Mouse (Mus musculus): ENCODE data around the gene Anxa9. TPM values are rescaled to one million over a fixed set of nuclear protein-coding genes. Genes with fewer than 3 reads are reported as not detected.

Gene Anxa9
- polyA plus RNA-seq, 1 experiment, result 1.5 TPM

GRCm38 (mm10) chr3:95263089-95263739 lies 43.8 kb downstream of the Anxa9 start:
- Histone ChIP-seq H3K4me1 (replicated peaks; ENCODE audit: control insufficient read depth, insufficient read depth, low read length) (no peaks in the 10 kb centered on the region), H3K27ac (ENCODE audit: control insufficient read depth, insufficient read depth, low read length) (no peak overlapping the region), H3K36me3 (ENCODE audit: control insufficient read depth, insufficient read depth, low read length) (peaks cover under 1% of the 10 kb centered on the region), H3K4me3 (ENCODE audit: control insufficient read depth, insufficient read depth, low read length) (no peak overlapping the region), H3K27me3 (ENCODE audit: control insufficient read depth, insufficient read depth, low read length) (no peaks in the 10 kb centered on the region)
- 61% methylated on average over 11 of the region's 11 CpGs for WGBS
- TF ChIP-seq POLR2A (IDR thresholded peaks at IDR 0.05; ENCODE audit: control insufficient read depth, extremely low read depth, insufficient read depth, low read length, poor library complexity), result no peak
- TF ChIP-seq CTCF (IDR thresholded peaks at IDR 0.05; ENCODE audit: borderline replicate concordance, control insufficient read depth, extremely low read depth, insufficient read depth, low read length, poor library complexity), result peak; percentile 80; the same call in 1 of the 2 replicates
- peak; percentile 84 for DNase-seq

- Histone ChIP-seq H3K27me3 (ENCODE audit: control insufficient read depth, insufficient read depth, low read length) (no peaks in the 10 kb centered on the region), H3K36me3 (ENCODE audit: control insufficient read depth, insufficient read depth, low read length) (peaks cover 11% of the 10 kb centered on the region), H3K27ac (ENCODE audit: control insufficient read depth, insufficient read depth, low read length) (no peak overlapping the region), H3K4me3 (ENCODE audit: control insufficient read depth, insufficient read depth, low read length) (no peak overlapping the region), H3K4me1 (replicated peaks; ENCODE audit: control insufficient read depth, insufficient read depth, low read length) (no peaks in the 10 kb centered on the region)
- no peak for DNase-seq
- 93% methylated on average over 4 of the region's 4 CpGs for WGBS
- TF ChIP-seq CTCF (IDR thresholded peaks at IDR 0.05; ENCODE audit: borderline replicate concordance, control insufficient read depth, extremely low read depth, insufficient read depth, low read length, poor library complexity), result no peak
- no peak for TF ChIP-seq POLR2A (IDR thresholded peaks at IDR 0.05; ENCODE audit: control insufficient read depth, extremely low read depth, insufficient read depth, low read length, poor library complexity)
Observed at GRCm38 (mm10) chr3:95261975-95262374, 45.0 kb downstream of the Anxa9 start.

GRCm38 (mm10) chr3:95256931-95257330 lies 50.0 kb downstream of the Anxa9 start:
- no peak for DNase-seq
- Histone ChIP-seq H3K4me3 (ENCODE audit: control insufficient read depth, insufficient read depth, low read length) (no peak overlapping the region), H3K36me3 (ENCODE audit: control insufficient read depth, insufficient read depth, low read length) (peaks cover 23% of the 10 kb centered on the region), H3K27ac (ENCODE audit: control insufficient read depth, insufficient read depth, low read length) (no peak overlapping the region), H3K27me3 (ENCODE audit: control insufficient read depth, insufficient read depth, low read length) (no peaks in the 10 kb centered on the region), H3K4me1 (replicated peaks; ENCODE audit: control insufficient read depth, insufficient read depth, low read length) (no peaks in the 10 kb centered on the region)
- TF ChIP-seq CTCF (IDR thresholded peaks at IDR 0.05; ENCODE audit: borderline replicate concordance, control insufficient read depth, extremely low read depth, insufficient read depth, low read length, poor library complexity) (no peak), POLR2A (IDR thresholded peaks at IDR 0.05; ENCODE audit: control insufficient read depth, extremely low read depth, insufficient read depth, low read length, poor library complexity) (no peak)
- 92% methylated on average over 5 of the region's 5 CpGs for WGBS

GRCm38 (mm10) chr3:95250783-95251424 lies 56.1 kb downstream of the Anxa9 start, which contains the start of gene Bnipl:
Gene Bnipl (minus strand): TSS chr3:95251193.
- TF ChIP-seq CTCF (IDR thresholded peaks at IDR 0.05; ENCODE audit: borderline replicate concordance, control insufficient read depth, extremely low read depth, insufficient read depth, low read length, poor library complexity) (no peak), POLR2A (IDR thresholded peaks at IDR 0.05; ENCODE audit: control insufficient read depth, extremely low read depth, insufficient read depth, low read length, poor library complexity) (no peak)
- Histone ChIP-seq H3K36me3 (ENCODE audit: control insufficient read depth, insufficient read depth, low read length) (peaks cover 8% of the 10 kb centered on the region), H3K4me1 (replicated peaks; ENCODE audit: control insufficient read depth, insufficient read depth, low read length) (no peaks in the 10 kb centered on the region; the same call in 1 of the 2 replicates), H3K27ac (ENCODE audit: control insufficient read depth, insufficient read depth, low read length) (no peak within 1 kb of the TSS), H3K27me3 (ENCODE audit: control insufficient read depth, insufficient read depth, low read length) (no peaks in the 10 kb centered on the region), H3K4me3 (ENCODE audit: control insufficient read depth, insufficient read depth, low read length) (no peak within 1 kb of the TSS)
- 73% methylated on average over 7 of the region's 7 CpGs for WGBS
- no peak for DNase-seq

GRCm38 (mm10) chr3:95250361-95250760 lies 56.6 kb downstream of the Anxa9 start:
- Histone ChIP-seq H3K36me3 (ENCODE audit: control insufficient read depth, insufficient read depth, low read length) (peaks cover 6% of the 10 kb centered on the region), H3K4me1 (replicated peaks; ENCODE audit: control insufficient read depth, insufficient read depth, low read length) (no peaks in the 10 kb centered on the region; the same call in 1 of the 2 replicates), H3K27ac (ENCODE audit: control insufficient read depth, insufficient read depth, low read length) (no peak overlapping the region), H3K27me3 (ENCODE audit: control insufficient read depth, insufficient read depth, low read length) (no peaks in the 10 kb centered on the region), H3K4me3 (ENCODE audit: control insufficient read depth, insufficient read depth, low read length) (no peak overlapping the region)
- TF ChIP-seq POLR2A (IDR thresholded peaks at IDR 0.05; ENCODE audit: control insufficient read depth, extremely low read depth, insufficient read depth, low read length, poor library complexity) (no peak), CTCF (IDR thresholded peaks at IDR 0.05; ENCODE audit: borderline replicate concordance, control insufficient read depth, extremely low read depth, insufficient read depth, low read length, poor library complexity) (no peak)
- DNase-seq, result no peak
- WGBS, result 93% methylated on average over 5 of the region's 5 CpGs

GRCm38 (mm10) chr3:95247660-95248336 lies 59.2 kb downstream of the Anxa9 start:
- TF ChIP-seq CTCF (IDR thresholded peaks at IDR 0.05; ENCODE audit: borderline replicate concordance, control insufficient read depth, extremely low read depth, insufficient read depth, low read length, poor library complexity) (no peak), POLR2A (IDR thresholded peaks at IDR 0.05; ENCODE audit: control insufficient read depth, extremely low read depth, insufficient read depth, low read length, poor library complexity) (no peak)
- 70% methylated on average over 1 of the region's 1 CpGs for WGBS
- Histone ChIP-seq H3K36me3 (ENCODE audit: control insufficient read depth, insufficient read depth, low read length) (no peaks in the 10 kb centered on the region), H3K27ac (ENCODE audit: control insufficient read depth, insufficient read depth, low read length) (no peak overlapping the region), H3K4me3 (ENCODE audit: control insufficient read depth, insufficient read depth, low read length) (no peak overlapping the region), H3K4me1 (replicated peaks; ENCODE audit: control insufficient read depth, insufficient read depth, low read length) (no peaks in the 10 kb centered on the region; the same call in 1 of the 2 replicates), H3K27me3 (ENCODE audit: control insufficient read depth, insufficient read depth, low read length) (no peaks in the 10 kb centered on the region)
- DNase-seq, result no peak
